Comparison of ENCODE assay signal across 10 mouse cellular contexts in the genomic region with DNA sequence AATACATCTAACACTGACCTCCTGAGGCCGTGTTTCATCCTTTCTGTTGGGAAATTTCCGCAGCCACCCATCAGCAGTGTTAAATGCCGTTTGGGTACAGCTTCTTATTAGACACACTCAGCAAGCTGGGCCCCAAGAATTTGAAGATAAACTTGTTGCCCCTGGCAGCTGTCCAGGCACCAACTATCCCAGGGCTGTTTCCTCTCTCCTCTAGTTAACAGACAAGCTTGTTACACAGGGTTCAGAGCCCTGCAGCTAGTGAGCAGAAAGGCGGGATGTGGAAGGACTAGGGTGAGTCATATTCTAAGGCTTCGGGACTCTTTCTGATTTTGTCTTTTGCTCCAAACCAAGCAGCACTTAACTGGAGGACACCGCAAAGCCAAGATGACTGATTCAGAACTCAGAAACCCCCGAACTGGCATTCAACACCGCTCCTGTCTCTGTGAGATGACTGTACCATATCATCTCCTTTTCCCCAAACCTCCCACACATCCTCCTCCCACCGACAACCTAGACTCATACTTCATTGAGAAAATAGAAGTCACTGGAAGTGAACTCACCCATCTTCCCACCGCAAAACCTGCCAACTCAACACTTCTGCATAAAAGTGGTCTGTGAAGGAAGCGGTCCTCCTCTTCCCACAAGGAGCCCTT.
DNase-seq lines count a peak whose midpoint lies in the region; ATAC-seq and TF ChIP-seq lines count a peak whose summit lies in the region.
"Had no signal": no experiment of that assay in that cellular context is flagged by ENCODE, and none has a peak within 500 bp of the region (broad histone marks: within the 10 kb centered on the region; RNA-seq: fewer than 3 reads in every experiment).

No protein-coding gene starts in this region.

- no peaks in the 10 kb centered on the region for H3K9me3 ChIP-seq in forebrain, postnatal 0 days (ENCODE audit: low read length)

- no peaks in the 10 kb centered on the region for H3K27me3 ChIP-seq in forebrain, postnatal 0 days (ENCODE audit: insufficient read depth, low read length)

- no peak for TF ChIP-seq CTCF in forebrain, postnatal 0 days (IDR thresholded peaks at IDR 0.05; ENCODE audit: low read depth)

- DNase-seq in left cerebral cortex, adult 18-20 months (ENCODE audit: low spot score in 2 of 2): peak; percentile 64 to 65
- no peak for DNase-seq in left cerebral cortex, postnatal 10 days (ENCODE audit: extremely low spot score in 1 of 2, low spot score in 2 of 2)
- peak; percentile 30 for DNase-seq in adrenal gland, postnatal 14 days
- no peak for DNase-seq in cerebellum, postnatal 25 days
- DNase-seq in kidney, adult 9 months: no peak
- DNase-seq in forebrain, postnatal 0 days: no peak
- DNase-seq: kidney, adult 18-20 months had no signal

- no peak overlapping the region for H3K4me3 ChIP-seq in forebrain, postnatal 0 days (ENCODE audit: low read depth, low read length)
- H3K4me3 ChIP-seq: erythroblast, embryonic 14.5 days had no signal

- no peak overlapping the region for H3K27ac ChIP-seq in forebrain, postnatal 0 days (ENCODE audit: low read depth, low read length)

- H3K4me1 ChIP-seq in forebrain, postnatal 0 days (ENCODE audit: insufficient read depth): no peaks in the 10 kb centered on the region

- H3K36me3 ChIP-seq in forebrain, postnatal 0 days (ENCODE audit: insufficient read depth): no peaks in the 10 kb centered on the region

- intact Hi-C loops in left cerebral cortex, postnatal 10 days (cut with DNase I): no loop called here

- no peak overlapping the region for H3K4me2 ChIP-seq in forebrain, postnatal 0 days (ENCODE audit: low read depth)

- no peak overlapping the region for H3K9ac ChIP-seq in forebrain, postnatal 0 days

- WGBS in forebrain, postnatal 0 days: 92% methylated on average over 11 of the region's 11 CpGs

- ATAC-seq in CD4-positive, CD25-positive, alpha-beta regulatory T cell, adult 4 months: peak; percentile 64
- ATAC-seq in inflammation-experienced regulatory T-cells, adult 6 months: peak; percentile 68
- ATAC-seq in forebrain, postnatal 0 days: no peak

Comparison
In these comparisons a context has a peak if more than half of its experiments do, and no peak if none do; other contexts are left out.
1. DNase-seq: peak in left cerebral cortex, adult 18-20 months (2 of 2) and adrenal gland, postnatal 14 days (single experiment); none in left cerebral cortex, postnatal 10 days (0 of 2), cerebellum, postnatal 25 days (0 of 2), kidney, adult 9 months (single experiment) and forebrain, postnatal 0 days (single experiment).